Mouse (Mus musculus) CH12.LX (cell line): ENCODE data around the gene Snx19.

Experiments used
- CTCF ChIP-seq, 2 experiments: IDR thresholded peaks in 1 of 2; conservative IDR thresholded peaks in 1 of 2; 2 replicates each; pipeline ENCODE4 v1.5.1; 2011 to 2012; ENCODE audit warnings: low read depth in 2 of 2, low read length in 2 of 2, improper control_type of control experiment in 1 of 2, inconsistent platforms in 1 of 2, mild to moderate bottlenecking in 1 of 2, moderate library complexity in 1 of 2
- EP300 ChIP-seq: IDR thresholded peaks from 2 replicates; pipeline ENCODE4 v1.6.1; 2011; ENCODE audit warnings: low read length, improper control_type of control experiment
- JUND ChIP-seq: conservative IDR thresholded peaks from 2 replicates; pipeline ENCODE4 v1.6.1; 2011; ENCODE audit warnings: low read depth, low read length, improper control_type of control experiment
- KAT2A ChIP-seq: IDR thresholded peaks from 2 replicates; pipeline ENCODE4 v1.6.1; 2012; ENCODE audit warnings: low read length, improper control_type of control experiment, inconsistent platforms; ENCODE audit not compliant: insufficient replicate concordance
- MAFK ChIP-seq: IDR thresholded peaks from 2 replicates; pipeline ENCODE4 v1.6.1; 2011; ENCODE audit warnings: low read length, improper control_type of control experiment; ENCODE audit not compliant: insufficient replicate concordance
- PAX5 ChIP-seq: IDR thresholded peaks from 2 replicates; pipeline ENCODE4 v1.6.1; 2012; ENCODE audit warnings: low read length, inconsistent platforms, mixed read lengths
- POLR2A ChIP-seq: IDR thresholded peaks from 2 replicates; pipeline ENCODE4 v1.6.1; 2011; ENCODE audit warnings: low read depth, mild to moderate bottlenecking, improper control_type of control experiment, low read length
- RCOR1 ChIP-seq: conservative IDR thresholded peaks from 2 replicates; pipeline ENCODE4 v1.6.1; 2012; ENCODE audit warnings: low read depth, mild to moderate bottlenecking, inconsistent platforms, low read length, improper control_type of control experiment
- TBP ChIP-seq: conservative IDR thresholded peaks from 2 replicates; pipeline ENCODE4 v1.6.1; 2011; ENCODE audit warnings: low read depth, low read length, improper control_type of control experiment
- USF1 ChIP-seq: IDR thresholded peaks from 2 replicates; pipeline ENCODE4 v1.6.1; 2014; ENCODE audit warnings: low read depth, mild to moderate bottlenecking, inconsistent platforms, low read length, improper control_type of control experiment
- ZMIZ1 ChIP-seq: IDR thresholded peaks from 2 replicates; pipeline ENCODE4 v1.6.1; 2012; ENCODE audit warnings: low read depth, mild to moderate bottlenecking, inconsistent platforms, low read length, improper control_type of control experiment

DNA sequence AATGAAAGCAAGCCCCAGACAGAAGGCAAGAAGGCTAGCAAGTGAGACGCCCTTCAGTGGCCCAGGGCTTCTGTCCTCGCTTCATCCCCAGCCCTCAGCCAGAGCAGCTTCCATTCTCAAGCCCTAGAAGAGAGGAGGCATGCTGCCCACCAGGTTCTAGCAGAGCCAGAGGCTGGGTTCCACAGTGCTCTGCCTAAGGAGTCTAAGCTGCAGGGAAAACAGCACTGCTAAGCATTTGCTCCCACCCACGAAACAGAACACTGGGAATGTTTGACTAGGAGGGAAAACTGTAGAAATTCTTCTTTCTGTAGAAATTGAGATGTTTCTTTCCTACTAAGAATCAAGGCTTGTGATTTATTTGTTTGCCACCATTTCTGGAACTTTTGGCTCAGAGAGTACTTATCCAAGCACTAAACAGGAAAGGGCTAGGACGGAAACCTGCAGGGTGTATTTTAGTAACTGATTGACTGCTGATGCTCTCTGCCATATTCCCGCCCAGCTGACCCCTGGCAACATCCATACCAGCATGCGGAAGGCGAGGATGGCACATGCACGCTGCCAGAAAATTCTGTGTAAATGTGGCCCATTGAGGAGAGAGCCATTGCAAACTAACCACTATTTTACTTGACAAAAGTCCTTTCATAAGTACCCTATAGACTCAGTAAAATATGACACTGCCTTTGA lies 9.1 kb downstream of the Snx19 start:
- no peak for TF ChIP-seq ZMIZ1
- TF ChIP-seq CTCF (conservative IDR thresholded peaks at IDR 0.05 in 1 of 2, IDR thresholded peaks at IDR 0.05 in 1 of 2; ENCODE audit: low read depth in 2 of 2, low read length in 2 of 2): no peak
- no peak for TF ChIP-seq TBP
- TF ChIP-seq POLR2A: no peak
- TF ChIP-seq JUND: no peak
- TF ChIP-seq RCOR1: no peak
- TF ChIP-seq KAT2A: no peak
- no peak for TF ChIP-seq PAX5
- no peak for TF ChIP-seq MAFK
- TF ChIP-seq USF1: no peak
- no peak for TF ChIP-seq EP300
